Mouse (Mus musculus) myocyte (in vitro differentiated cells): Measurements from ENCODE around the gene Klhl41.

Experiments
- E2F4 ChIP-seq: IDR thresholded peaks from one replicate; pipeline ENCODE4 v1.6.1; 2011; ENCODE audit warnings: mild to moderate bottlenecking, control low read depth, moderate library complexity; ENCODE audit not compliant: insufficient read depth
- POLR2A ChIP-seq: IDR thresholded peaks from one replicate; pipeline ENCODE4 v1.6.1; 2011; ENCODE audit warnings: low read depth, mild to moderate bottlenecking, control low read depth, moderate library complexity; ENCODE audit not compliant: insufficient read length
- POLR2AphosphoS2 ChIP-seq: IDR thresholded peaks from one replicate; pipeline ENCODE4 v1.6.1; 2011; ENCODE audit warnings: low read depth, control low read depth; ENCODE audit not compliant: insufficient read length
- SRF ChIP-seq: IDR thresholded peaks from one replicate; pipeline ENCODE4 v1.6.1; 2011; ENCODE audit warnings: low read depth; ENCODE audit not compliant: control insufficient read depth, insufficient read length
- USF1 ChIP-seq: IDR thresholded peaks from one replicate; pipeline ENCODE4 v1.6.1; 2011; ENCODE audit warnings: low read depth, mild to moderate bottlenecking, control low read depth, moderate library complexity

- TF ChIP-seq E2F4 = no peak
- no peak for TF ChIP-seq POLR2A
- TF ChIP-seq USF1 = no peak
- no peak for TF ChIP-seq SRF
- TF ChIP-seq POLR2AphosphoS2 = no peak
These were observed 29.8 kb upstream of the Klhl41 start for GRCm38 (mm10) chr2:69640100-69640499.
